Mouse (Mus musculus): Measurements from ENCODE around the gene Jsrp1.

DNA sequence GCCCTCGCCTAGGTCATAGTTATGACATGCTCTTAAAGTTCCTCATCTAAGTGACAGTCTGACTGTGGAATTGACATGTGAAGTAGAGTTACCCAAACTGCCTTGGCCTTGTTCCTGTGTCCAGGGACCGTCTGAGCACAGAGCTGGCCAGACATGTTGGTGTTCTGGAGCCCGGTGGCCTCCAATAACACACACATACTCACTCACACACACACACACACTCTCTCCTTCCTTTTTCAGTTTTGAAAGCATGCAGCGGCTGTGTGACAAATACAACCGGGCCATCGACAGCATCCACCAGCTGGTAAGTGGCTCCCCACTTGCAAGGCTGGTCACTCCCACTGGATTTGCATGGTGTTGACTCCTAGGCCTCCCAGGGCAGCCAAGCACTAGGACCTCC is 44.9 kb downstream of the Jsrp1 start:
- no peak for TF ChIP-seq CTCF (IDR thresholded peaks at IDR 0.05; ENCODE audit: borderline replicate concordance, insufficient read depth, low read length)
- TF ChIP-seq POLR2A (IDR thresholded peaks at IDR 0.05; ENCODE audit: low read depth, low read length): no peak
